Mouse (Mus musculus) MN1 (cell line): ENCODE data around the gene Thap8.

Source experiments
- DNase-seq: peaks from one replicate; pipeline ENCODE4 v3.0.0-alpha.2; 2016; ENCODE audit warnings: low spot score

Thap8 gene

GRCm38 (mm10) chr7:30286701-30287410 lies 7.0 kb downstream of the Thap8 start:
- DNase-seq, result no peak

- no peak for DNase-seq
These were observed 8.2 kb downstream of the Thap8 start for GRCm38 (mm10) chr7:30288046-30288445.

GRCm38 (mm10) chr7:30289071-30289713 lies 9.3 kb downstream of the Thap8 start:
- DNase-seq, result no peak

GRCm38 (mm10) chr7:30289714-30290399 lies 10.0 kb downstream of the Thap8 start:
- DNase-seq, result no peak

- DNase-seq, result peak; percentile 75
These were observed 11.6 kb downstream of the Thap8 start, which contains the start of gene Clip3 for GRCm38 (mm10) chr7:30291215-30292131. Gene Clip3, plus strand, starts transcription at chr7:30291728.

GRCm38 (mm10) chr7:30293795-30294194 lies 13.9 kb downstream of the Thap8 start:
- DNase-seq, result no peak

GRCm38 (mm10) chr7:30294296-30294695 lies 14.4 kb downstream of the Thap8 start:
- no peak for DNase-seq

- no peak for DNase-seq
These were observed 15.2 kb downstream of the Thap8 start for GRCm38 (mm10) chr7:30295103-30295502.

GRCm38 (mm10) chr7:30296816-30297215 lies 16.9 kb downstream of the Thap8 start:
- no peak for DNase-seq

- no peak for DNase-seq
These were observed 17.4 kb downstream of the Thap8 start for GRCm38 (mm10) chr7:30297266-30297665.

GRCm38 (mm10) chr7:30300914-30301313 lies 21.0 kb downstream of the Thap8 start:
- peak; percentile 46 for DNase-seq

- peak; percentile 45 for DNase-seq
These were observed 26.3 kb downstream of the Thap8 start for GRCm38 (mm10) chr7:30306083-30306779.

- peak; percentile 95 for DNase-seq
These were observed 28.4 kb downstream of the Thap8 start, which contains the start of gene Alkbh6 for GRCm38 (mm10) chr7:30308076-30309005. Gene Alkbh6, plus strand, starts transcription at chr7:30308717.

GRCm38 (mm10) chr7:30309395-30310129 lies 29.7 kb downstream of the Thap8 start:
- DNase-seq, result no peak

- DNase-seq, result no peak
These were observed 30.2 kb downstream of the Thap8 start for GRCm38 (mm10) chr7:30310136-30310535.

- DNase-seq, result no peak
These were observed 33.9 kb downstream of the Thap8 start for GRCm38 (mm10) chr7:30313666-30314320.

GRCm38 (mm10) chr7:30314721-30315155 lies 34.8 kb downstream of the Thap8 start, which contains the start of gene Syne4:
Gene Syne4, plus strand, starts transcription at chr7:30314807.
- DNase-seq, result no peak
